Mouse (Mus musculus): ENCODE data around the gene Cdh4. TPM values are rescaled to one million over a fixed set of nuclear protein-coding genes. Genes with fewer than 3 reads are reported as not detected.

The Cdh4 gene
- polyA plus RNA-seq, 1 experiment, result not detected

DNA sequence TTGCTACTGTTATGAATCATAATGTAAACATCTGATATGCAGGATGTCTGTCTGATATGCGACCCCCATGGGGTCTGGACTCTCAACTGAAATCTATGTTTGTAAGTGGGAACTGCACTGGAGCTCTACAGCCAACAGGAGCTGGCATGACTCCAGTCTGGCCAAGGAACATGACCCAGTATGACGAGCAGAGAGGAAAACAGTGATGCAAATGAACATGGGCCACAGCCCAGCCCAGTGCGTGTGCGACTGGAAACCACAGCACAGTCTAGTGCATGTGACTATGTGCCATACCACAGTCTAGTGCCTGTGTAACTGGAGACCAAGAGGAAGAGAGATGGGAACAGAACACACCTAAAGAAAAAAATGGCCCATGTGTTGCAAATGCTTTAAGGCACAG lies 477.8 kb downstream of the Cdh4 start:
- Histone ChIP-seq H3K4me3 (no peak overlapping the region), H3K36me3 (ENCODE audit: control insufficient read depth, insufficient read depth) (peaks cover 30% of the 10 kb centered on the region), H3ac (ENCODE audit: control insufficient read depth, insufficient read length) (no peak overlapping the region), H3K79me2 (ENCODE audit: control insufficient read depth, insufficient read depth) (no peaks in the 10 kb centered on the region), H3K4me2 (ENCODE audit: low read depth) (no peak overlapping the region), H3K27me3 (ENCODE audit: control insufficient read depth, insufficient read depth, insufficient read length) (no peaks in the 10 kb centered on the region)
- no peak for TF ChIP-seq CEBPB (IDR thresholded peaks at IDR 0.05; ENCODE audit: insufficient read depth, poor library complexity, severe bottlenecking)
- TF ChIP-seq MYOG (IDR thresholded peaks at IDR 0.05; ENCODE audit: control insufficient read depth in 1 of 3, insufficient read depth in 1 of 3, insufficient read length in 2 of 3, low read depth in 2 of 3), result no peak
- no peak for TF ChIP-seq POLR2A (IDR thresholded peaks at IDR 0.05; ENCODE audit: insufficient read length, low read depth)
- no peak for TF ChIP-seq E2F4 (IDR thresholded peaks at IDR 0.05; ENCODE audit: insufficient read depth)
- no peak for TF ChIP-seq SRF (IDR thresholded peaks at IDR 0.05; ENCODE audit: control insufficient read depth, insufficient read length, low read depth)
- TF ChIP-seq TCF12 (IDR thresholded peaks at IDR 0.05; ENCODE audit: insufficient read depth, poor library complexity, severe bottlenecking), result no peak
- no peak for TF ChIP-seq REST (IDR thresholded peaks at IDR 0.05; ENCODE audit: insufficient read depth, insufficient read length)
- no peak for TF ChIP-seq USF1 (IDR thresholded peaks at IDR 0.05; ENCODE audit: low read depth)

DNA sequence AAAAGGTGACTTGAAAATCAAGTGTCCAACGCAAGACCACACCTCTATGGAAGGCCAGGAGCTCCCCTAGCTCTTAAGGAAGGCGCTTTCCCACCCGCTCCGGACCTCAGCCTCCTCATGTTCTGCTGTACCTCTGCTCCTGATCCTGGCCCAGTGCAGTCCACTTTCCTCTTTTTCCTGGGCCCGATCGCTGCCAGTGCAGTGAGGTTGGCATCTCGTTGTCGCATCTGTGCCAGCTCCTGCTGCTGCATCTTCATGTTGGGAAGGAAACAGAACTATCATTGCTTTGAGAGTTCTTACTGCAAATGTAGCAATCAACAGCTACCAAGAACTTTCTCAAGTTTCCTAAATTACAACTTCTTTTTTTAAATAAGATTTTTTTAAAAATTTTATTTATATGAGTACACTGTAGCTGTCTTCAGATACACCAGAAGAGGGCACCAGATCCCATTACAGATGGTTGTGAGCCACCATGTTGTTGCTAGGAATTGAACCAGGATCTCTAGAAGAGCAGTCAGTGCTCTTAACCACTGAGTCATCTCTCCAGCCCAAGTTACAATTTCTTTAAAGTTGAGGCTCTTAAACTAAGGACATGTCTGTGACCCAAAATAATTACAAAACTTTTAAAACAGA lies 478.9 kb downstream of the Cdh4 start:
- Histone ChIP-seq H3ac (ENCODE audit: control insufficient read depth, insufficient read length) (no peak overlapping the region), H3K4me3 (no peak overlapping the region), H3K4me2 (ENCODE audit: low read depth) (no peak overlapping the region), H3K79me2 (ENCODE audit: control insufficient read depth, insufficient read depth) (no peaks in the 10 kb centered on the region), H3K36me3 (ENCODE audit: control insufficient read depth, insufficient read depth) (peaks cover 24% of the 10 kb centered on the region), H3K27me3 (ENCODE audit: control insufficient read depth, insufficient read depth, insufficient read length) (no peaks in the 10 kb centered on the region)
- TF ChIP-seq MYOD1 (IDR thresholded peaks at IDR 0.05; ENCODE audit: control insufficient read depth in 1 of 3, insufficient read length in 2 of 3, low read depth in 2 of 3), result no peak
- no peak for TF ChIP-seq MYOG (IDR thresholded peaks at IDR 0.05; ENCODE audit: control insufficient read depth in 1 of 3, insufficient read depth in 1 of 3, insufficient read length in 2 of 3, low read depth in 2 of 3)
- TF ChIP-seq TCF12 (IDR thresholded peaks at IDR 0.05; ENCODE audit: insufficient read depth, poor library complexity, severe bottlenecking), result no peak
- no peak for TF ChIP-seq REST (IDR thresholded peaks at IDR 0.05; ENCODE audit: insufficient read depth, insufficient read length)
- TF ChIP-seq E2F4 (IDR thresholded peaks at IDR 0.05; ENCODE audit: insufficient read depth), result no peak

- no peak overlapping the region for H3K4me2 ChIP-seq (ENCODE audit: low read depth)
- H3K27me3 ChIP-seq (ENCODE audit: control insufficient read depth, insufficient read depth, insufficient read length), result no peaks in the 10 kb centered on the region
- H3K4me3 ChIP-seq, result no peak overlapping the region
- peaks cover 24% of the 10 kb centered on the region for H3K36me3 ChIP-seq (ENCODE audit: control insufficient read depth, insufficient read depth)
- no peaks in the 10 kb centered on the region for H3K79me2 ChIP-seq (ENCODE audit: control insufficient read depth, insufficient read depth)
- no peak for TF ChIP-seq MYOG (IDR thresholded peaks at IDR 0.05; ENCODE audit: control insufficient read depth in 1 of 3, insufficient read depth in 1 of 3, insufficient read length in 2 of 3, low read depth in 2 of 3)
- TF ChIP-seq E2F4 (IDR thresholded peaks at IDR 0.05; ENCODE audit: insufficient read depth), result no peak
- no peak for TF ChIP-seq SRF (IDR thresholded peaks at IDR 0.05; ENCODE audit: control insufficient read depth, insufficient read length, low read depth)
- no peak for TF ChIP-seq POLR2A (IDR thresholded peaks at IDR 0.05; ENCODE audit: insufficient read length, low read depth)
- H3ac ChIP-seq (ENCODE audit: control insufficient read depth, insufficient read length), result no peak overlapping the region
Measured at GRCm38 (mm10) chr2:179924038-179924437, 481.8 kb downstream of the Cdh4 start.

GRCm38 (mm10) chr2:179929166-179929565 lies 486.9 kb downstream of the Cdh4 start:
- no peaks in the 10 kb centered on the region for H3K79me2 ChIP-seq (ENCODE audit: control insufficient read depth, insufficient read depth)
- TF ChIP-seq E2F4 (IDR thresholded peaks at IDR 0.05; ENCODE audit: insufficient read depth) (no peak), USF1 (IDR thresholded peaks at IDR 0.05; ENCODE audit: low read depth) (no peak), TCF3 (IDR thresholded peaks at IDR 0.05; ENCODE audit: insufficient read length, low read depth) (no peak), TCF12 (IDR thresholded peaks at IDR 0.05; ENCODE audit: insufficient read depth, poor library complexity, severe bottlenecking) (no peak), REST (IDR thresholded peaks at IDR 0.05; ENCODE audit: insufficient read depth, insufficient read length) (no peak), SRF (IDR thresholded peaks at IDR 0.05; ENCODE audit: control insufficient read depth, insufficient read length, low read depth) (no peak), POLR2A (IDR thresholded peaks at IDR 0.05; ENCODE audit: insufficient read length, low read depth) (no peak), POLR2AphosphoS2 (IDR thresholded peaks at IDR 0.05; ENCODE audit: insufficient read length, low read depth) (no peak), MAX (IDR thresholded peaks at IDR 0.05; ENCODE audit: low read depth) (no peak), MYOG (IDR thresholded peaks at IDR 0.05; ENCODE audit: control insufficient read depth in 1 of 3, insufficient read depth in 1 of 3, insufficient read length in 2 of 3, low read depth in 2 of 3) (no peak), MYOD1 (IDR thresholded peaks at IDR 0.05; ENCODE audit: control insufficient read depth in 1 of 3, insufficient read length in 2 of 3, low read depth in 2 of 3) (no peak), CEBPB (IDR thresholded peaks at IDR 0.05; ENCODE audit: insufficient read depth, poor library complexity, severe bottlenecking) (no peak)

DNA sequence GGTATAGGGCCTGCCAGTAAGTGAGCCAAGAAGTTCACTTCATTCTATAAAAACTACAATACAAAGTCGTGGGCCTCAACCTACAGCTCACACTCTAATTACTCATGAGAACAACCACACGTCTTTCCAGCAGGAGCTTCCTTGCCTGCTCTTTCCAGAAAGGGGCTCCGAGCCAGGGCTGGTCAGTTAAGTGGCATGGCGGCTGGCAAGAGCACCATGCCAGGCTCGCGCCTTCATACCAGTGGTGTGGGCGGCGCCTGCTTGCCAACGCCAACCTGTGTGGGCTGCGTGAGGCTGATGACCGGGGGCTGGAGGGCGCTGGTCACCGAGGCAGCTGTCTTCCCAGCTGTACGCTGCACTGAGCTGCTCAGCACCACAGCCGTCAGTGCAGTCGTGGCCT lies 489.5 kb downstream of the Cdh4 start:
- H3K4me2 ChIP-seq (ENCODE audit: low read depth), result no peak overlapping the region
- TF ChIP-seq TCF3 (IDR thresholded peaks at IDR 0.05; ENCODE audit: insufficient read length, low read depth) (no peak), E2F4 (IDR thresholded peaks at IDR 0.05; ENCODE audit: insufficient read depth) (no peak), MYOD1 (IDR thresholded peaks at IDR 0.05; ENCODE audit: control insufficient read depth in 1 of 3, insufficient read length in 2 of 3, low read depth in 2 of 3) (no peak), MYOG (IDR thresholded peaks at IDR 0.05; ENCODE audit: control insufficient read depth in 1 of 3, insufficient read depth in 1 of 3, insufficient read length in 2 of 3, low read depth in 2 of 3) (no peak), POLR2A (IDR thresholded peaks at IDR 0.05; ENCODE audit: insufficient read length, low read depth) (no peak), USF1 (IDR thresholded peaks at IDR 0.05; ENCODE audit: low read depth) (no peak), CEBPB (IDR thresholded peaks at IDR 0.05; ENCODE audit: insufficient read depth, poor library complexity, severe bottlenecking) (no peak), SRF (IDR thresholded peaks at IDR 0.05; ENCODE audit: control insufficient read depth, insufficient read length, low read depth) (no peak), MAX (IDR thresholded peaks at IDR 0.05; ENCODE audit: low read depth) (no peak), TCF12 (IDR thresholded peaks at IDR 0.05; ENCODE audit: insufficient read depth, poor library complexity, severe bottlenecking) (no peak), POLR2AphosphoS2 (IDR thresholded peaks at IDR 0.05; ENCODE audit: insufficient read length, low read depth) (no peak), REST (IDR thresholded peaks at IDR 0.05; ENCODE audit: insufficient read depth, insufficient read length) (no peak)
- no peak overlapping the region for H3K4me3 ChIP-seq
- H3K36me3 ChIP-seq (ENCODE audit: control insufficient read depth, insufficient read depth), result peaks cover 7% of the 10 kb centered on the region
- no peaks in the 10 kb centered on the region for H3K27me3 ChIP-seq (ENCODE audit: control insufficient read depth, insufficient read depth, insufficient read length)
- no peak overlapping the region for H3ac ChIP-seq (ENCODE audit: control insufficient read depth, insufficient read length)
- H3K79me2 ChIP-seq (ENCODE audit: control insufficient read depth, insufficient read depth), result peaks cover 4% of the 10 kb centered on the region

More at GRCm38 (mm10) chr2:179929166-179929565, 486.9 kb downstream of the Cdh4 start:
- H3K4me2 ChIP-seq (ENCODE audit: low read depth), result no peak overlapping the region
- H3K27me3 ChIP-seq (ENCODE audit: control insufficient read depth, insufficient read depth, insufficient read length), result no peaks in the 10 kb centered on the region
- no peak overlapping the region for H3K4me3 ChIP-seq
- H3K36me3 ChIP-seq (ENCODE audit: control insufficient read depth, insufficient read depth), result no peaks in the 10 kb centered on the region
- H3ac ChIP-seq (ENCODE audit: control insufficient read depth, insufficient read length), result no peak overlapping the region

Data from myocyte (in vitro differentiated cells).